24 mouse cellular contexts compared by ENCODE assay signal in the genomic region with DNA sequence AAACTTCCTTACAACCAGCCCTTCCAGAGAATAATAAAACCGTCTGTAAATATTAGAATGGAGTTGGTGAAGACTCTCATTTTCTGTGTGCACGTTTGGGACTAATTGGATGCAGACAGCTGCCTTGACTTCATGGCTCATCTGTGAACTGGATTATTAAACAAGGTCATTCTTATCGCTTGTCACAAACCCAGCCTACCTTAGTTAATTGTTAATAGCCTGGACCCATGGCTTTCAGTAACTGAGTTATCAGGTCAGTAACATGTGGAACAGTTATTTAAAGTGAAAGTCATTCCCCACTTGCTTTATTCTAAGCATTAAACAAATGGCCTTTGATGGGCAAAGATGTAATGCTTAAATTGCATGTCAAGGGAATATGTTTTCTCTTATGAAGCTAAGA.
"Had no signal": no experiment of that assay in that cellular context is flagged by ENCODE, and none has a peak within 500 bp of the region (broad histone marks: within the 10 kb centered on the region; RNA-seq: fewer than 3 reads in every experiment).

No protein-coding gene starts in this region.

- H3K9me3 ChIP-seq: heart, embryonic 13.5 days; heart, embryonic 15.5 days; hindbrain, embryonic 13.5 days; hindbrain, embryonic 15.5 days; limb, embryonic 10.5 days; limb, embryonic 12.5 days; liver, embryonic 13.5 days had no signal

- DNase-seq: gastrocnemius, adult 2 months; gastrocnemius, postnatal 10 days; gastrocnemius, postnatal 25 days; heart, adult 11 months; heart, adult 2 months; heart, postnatal 14 days; heart, postnatal 36 days; kidney, adult 18-20 months; kidney, adult 8-10 months; kidney, postnatal 10 days; kidney, postnatal 25 days; kidney, postnatal 4 days; liver; liver, embryonic 13.5 days had no signal

- H3K27ac ChIP-seq: gastrocnemius, adult 2 months; heart, adult 2 months; heart, embryonic 13.5 days; heart, embryonic 15.5 days; hindbrain, embryonic 13.5 days; hindbrain, embryonic 15.5 days; hindbrain, postnatal 0 days; layer of hippocampus, adult 2 months; left cerebral cortex, adult 2 months; limb, embryonic 10.5 days; limb, embryonic 12.5 days; liver, embryonic 13.5 days had no signal

- H3K36me3 ChIP-seq: heart, embryonic 13.5 days; heart, embryonic 15.5 days; hindbrain, embryonic 13.5 days; hindbrain, embryonic 15.5 days; limb, embryonic 10.5 days; limb, embryonic 12.5 days; liver, embryonic 13.5 days had no signal

- H3K9ac ChIP-seq: heart, embryonic 13.5 days; heart, embryonic 15.5 days; hindbrain, embryonic 13.5 days; hindbrain, embryonic 15.5 days; limb, embryonic 12.5 days; liver, embryonic 13.5 days had no signal

- H3K4me3 ChIP-seq: gastrocnemius, adult 2 months; heart, adult 2 months; heart, embryonic 13.5 days; heart, embryonic 15.5 days; hindbrain, embryonic 13.5 days; hindbrain, embryonic 15.5 days; layer of hippocampus, adult 2 months; left cerebral cortex, adult 2 months; limb, embryonic 10.5 days; limb, embryonic 12.5 days; liver, embryonic 13.5 days had no signal

- H3K4me1 ChIP-seq: heart, embryonic 13.5 days; heart, embryonic 15.5 days; hindbrain, embryonic 13.5 days; hindbrain, embryonic 15.5 days; limb, embryonic 10.5 days; limb, embryonic 12.5 days; liver, embryonic 13.5 days had no signal

- H3K4me2 ChIP-seq: heart, embryonic 11.5 days; heart, embryonic 13.5 days; heart, embryonic 15.5 days; hindbrain, embryonic 13.5 days; hindbrain, embryonic 15.5 days; limb, embryonic 12.5 days; liver, embryonic 13.5 days had no signal

- H3K27me3 ChIP-seq: heart, embryonic 13.5 days; heart, embryonic 15.5 days; hindbrain, embryonic 13.5 days; hindbrain, embryonic 15.5 days; limb, embryonic 12.5 days; liver, embryonic 13.5 days had no signal

- ATAC-seq: hindbrain, postnatal 0 days had no signal
